ENCODE assay signal across 30 mouse cellular contexts in the genomic region with DNA sequence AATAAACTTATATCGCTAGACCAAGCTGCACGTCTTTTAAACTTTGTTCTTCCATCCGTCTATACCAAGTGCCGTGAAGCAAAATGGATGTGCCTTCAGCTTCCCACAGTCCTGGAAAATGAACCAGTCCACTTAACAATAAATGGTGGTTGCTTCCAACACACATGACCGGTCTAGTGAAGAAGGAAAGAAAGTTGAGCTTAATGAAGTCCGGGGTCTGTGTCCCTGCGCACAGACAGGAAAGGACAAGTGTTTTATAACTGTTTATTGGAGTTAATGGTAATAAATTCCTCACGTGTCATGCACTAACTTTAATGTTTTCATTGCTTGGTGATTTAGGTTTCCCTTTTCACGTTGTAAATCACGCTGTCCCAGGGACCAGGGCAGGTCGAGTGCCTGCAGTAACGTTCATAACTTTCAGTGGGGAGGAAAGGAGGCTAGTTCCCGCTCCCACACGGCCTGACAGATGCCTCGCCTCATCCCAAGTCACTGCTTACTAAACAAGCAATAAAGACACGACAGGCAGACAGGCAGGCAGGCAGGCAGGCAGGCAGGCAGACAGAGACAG.
A peak's percentile ranks its signal among the peaks of the same experiment; 100 is the strongest.
DNase-seq lines count a peak whose midpoint lies in the region; ATAC-seq lines count a peak whose summit lies in the region.
"Had no signal": no experiment of that assay in that cellular context is flagged by ENCODE, and none has a peak within 500 bp of the region (broad histone marks: within the 10 kb centered on the region; RNA-seq: fewer than 3 reads in every experiment).

No protein-coding gene starts in this region.

- DNase-seq in intestine, embryonic 14.5 days (ENCODE audit: low spot score) = peak; percentile 55
- DNase-seq in kidney, adult 9 months = no peak
- DNase-seq in kidney, postnatal 4 days = peak; percentile 49 to 51
- DNase-seq in kidney, postnatal 36 days = no peak
- DNase-seq in hindlimb bud, embryonic 11.5 days (ENCODE audit: extremely low spot score, low read depth, low spot score) = peak; percentile 56
- DNase-seq: adrenal gland, adult 2 months; adrenal gland, postnatal 14 days; B cell, adult 2 months; cerebellum, adult 11-12 months; cerebellum, adult 8-10 months; cerebellum, postnatal 10 days; cerebellum, postnatal 36 days; forebrain, postnatal 0 days; gastrocnemius, postnatal 25 days; heart, adult 18-20 months; heart, postnatal 10 days; heart, postnatal 36 days had no signal

- H3K9me3 ChIP-seq in intestine, embryonic 14.5 days (ENCODE audit: control insufficient read depth, low read length) = no peaks in the 10 kb centered on the region
- H3K9me3 ChIP-seq in intestine, embryonic 15.5 days = no peaks in the 10 kb centered on the region
- peaks cover 16% of the 10 kb centered on the region for H3K9me3 ChIP-seq in kidney, embryonic 16.5 days (ENCODE audit: low read length)
- H3K9me3 ChIP-seq: embryonic facial prominence, embryonic 12.5 days; embryonic facial prominence, embryonic 15.5 days; G1E; heart, embryonic 12.5 days; heart, embryonic 15.5 days; hindbrain, embryonic 10.5 days; hindbrain, embryonic 13.5 days had no signal

- H3K36me3 ChIP-seq in intestine, embryonic 14.5 days (ENCODE audit: control insufficient read depth, insufficient read depth, low read length) = no peaks in the 10 kb centered on the region
- no peaks in the 10 kb centered on the region for H3K36me3 ChIP-seq in intestine, embryonic 15.5 days
- H3K36me3 ChIP-seq in kidney, embryonic 16.5 days (ENCODE audit: insufficient read depth, low read length) = no peaks in the 10 kb centered on the region
- H3K36me3 ChIP-seq: embryonic facial prominence, embryonic 12.5 days; embryonic facial prominence, embryonic 15.5 days; G1E; heart, embryonic 12.5 days; heart, embryonic 15.5 days; hindbrain, embryonic 10.5 days; hindbrain, embryonic 13.5 days had no signal

- 0 out of 2 replicates have a peak, but pooled peaks cover 5% of the 10 kb centered on the region for H3K4me1 ChIP-seq in intestine, embryonic 14.5 days (replicated peaks; ENCODE audit: control insufficient read depth, insufficient read depth, low read length)
- H3K4me1 ChIP-seq in intestine, embryonic 15.5 days (replicated peaks) = no peaks in the 10 kb centered on the region
- peaks cover 6% of the 10 kb centered on the region; the same call in 1 of the 2 replicates for H3K4me1 ChIP-seq in kidney, embryonic 16.5 days (ENCODE audit: insufficient read depth, low read length)
- H3K4me1 ChIP-seq: embryonic facial prominence, embryonic 12.5 days; embryonic facial prominence, embryonic 15.5 days; heart, embryonic 12.5 days; heart, embryonic 15.5 days; hindbrain, embryonic 10.5 days; hindbrain, embryonic 13.5 days had no signal

- no peaks in the 10 kb centered on the region for H3K27me3 ChIP-seq in intestine, embryonic 14.5 days (replicated peaks; ENCODE audit: control insufficient read depth, insufficient read depth, low read length)
- 0 out of 2 replicates have a peak, but pooled peaks cover 3% of the 10 kb centered on the region for H3K27me3 ChIP-seq in intestine, embryonic 15.5 days (replicated peaks)
- H3K27me3 ChIP-seq in kidney, embryonic 16.5 days (ENCODE audit: insufficient read depth, low read length) = peaks cover 6% of the 10 kb centered on the region; the same call in 1 of the 2 replicates
- H3K27me3 ChIP-seq: CH12.LX; embryonic facial prominence, embryonic 12.5 days; embryonic facial prominence, embryonic 15.5 days; heart, embryonic 15.5 days; hindbrain, embryonic 13.5 days; Patski had no signal

- no peak overlapping the region for H3K9ac ChIP-seq in intestine, embryonic 14.5 days (ENCODE audit: low read length)
- no peak overlapping the region for H3K9ac ChIP-seq in intestine, embryonic 15.5 days
- H3K9ac ChIP-seq in kidney, embryonic 16.5 days (replicated peaks; ENCODE audit: low read length) = no peak overlapping the region
- H3K9ac ChIP-seq: embryonic facial prominence, embryonic 12.5 days; embryonic facial prominence, embryonic 15.5 days; forebrain, postnatal 0 days; heart, embryonic 12.5 days; heart, embryonic 15.5 days; hindbrain, embryonic 13.5 days had no signal

- no peak overlapping the region; the same call in 1 of the 2 replicates for H3K4me2 ChIP-seq in intestine, embryonic 14.5 days (ENCODE audit: low read length)
- no peak overlapping the region for H3K4me2 ChIP-seq in intestine, embryonic 15.5 days (replicated peaks)
- H3K4me2 ChIP-seq in kidney, embryonic 16.5 days (replicated peaks; ENCODE audit: low read depth, low read length) = peak overlapping the region; percentile 35
- H3K4me2 ChIP-seq: embryonic facial prominence, embryonic 12.5 days; embryonic facial prominence, embryonic 15.5 days; heart, embryonic 12.5 days; heart, embryonic 15.5 days; hindbrain, embryonic 13.5 days had no signal

- no peak overlapping the region for H3K27ac ChIP-seq in intestine, embryonic 14.5 days (ENCODE audit: low read depth)
- H3K27ac ChIP-seq in intestine, embryonic 15.5 days = no peak overlapping the region
- peak overlapping the region; percentile 66 for H3K27ac ChIP-seq in kidney, embryonic 16.5 days (ENCODE audit: low read length)
- H3K27ac ChIP-seq: embryonic facial prominence, embryonic 12.5 days; embryonic facial prominence, embryonic 15.5 days; heart, embryonic 15.5 days; hindbrain, embryonic 10.5 days; hindbrain, embryonic 13.5 days had no signal

- ATAC-seq in intestine, embryonic 14.5 days (replicated peaks; ENCODE audit: low FRiP score, low TSS enrichment, low read depth) = no peak
- ATAC-seq in intestine, embryonic 15.5 days = no peak
- ATAC-seq in kidney, embryonic 16.5 days (ENCODE audit: low FRiP score, low TSS enrichment) = peak; percentile 94
- ATAC-seq: forebrain, embryonic 14.5 days; forebrain, postnatal 0 days; hindbrain, embryonic 16.5 days; Patski had no signal

- no peak overlapping the region for H3K4me3 ChIP-seq in intestine, embryonic 14.5 days (ENCODE audit: low read depth, low read length)
- H3K4me3 ChIP-seq in intestine, embryonic 15.5 days (replicated peaks) = no peak overlapping the region
- H3K4me3 ChIP-seq in kidney, embryonic 16.5 days (ENCODE audit: low read length) = 0 out of 2 replicates have a peak overlapping the region, but pooled peaks have one; percentile 1
- H3K4me3 ChIP-seq: embryonic facial prominence, embryonic 12.5 days; embryonic facial prominence, embryonic 15.5 days; heart, embryonic 12.5 days; heart, embryonic 15.5 days; hindbrain, embryonic 10.5 days; hindbrain, embryonic 13.5 days had no signal

- 13% methylated on average over 16 of the region's 16 CpGs for WGBS in intestine, embryonic 14.5 days
- 21% methylated on average over 16 of the region's 16 CpGs for WGBS in intestine, embryonic 15.5 days
- WGBS in kidney, embryonic 16.5 days = 10% methylated on average over 16 of the region's 16 CpGs

Comparison
In these comparisons a context has a peak if more than half of its experiments do, and no peak if none do; other contexts are left out.
1. DNase-seq: peak in intestine, embryonic 14.5 days (single experiment), kidney, postnatal 4 days (2 of 2) and hindlimb bud, embryonic 11.5 days (single experiment); none in kidney, adult 9 months (single experiment) and kidney, postnatal 36 days (0 of 2).